Mouse (Mus musculus) intestine, embryonic 14.5 days (tissue): Measurements from ENCODE around the gene Rell1. TPM values are rescaled to one million over a fixed set of nuclear protein-coding genes. Genes with fewer than 3 reads are reported as not detected.

Source experiments
- ATAC-seq: fragments of 200-750 bp; cut with Nextera tagmentation; replicated peaks from 2 replicates; pipeline ENCODE4 v1.8.0; 2017; ENCODE audit warnings: low read depth, moderate number of reproducible peaks, moderate TSS enrichment, moderate library complexity; ENCODE audit not compliant: low FRiP score, low TSS enrichment
- DNase-seq: peaks from one replicate; pipeline ENCODE4 v3.0.0-alpha.2; 2018; ENCODE audit warnings: low spot score
- H3K27ac ChIP-seq: fragments of 300-500 bp; sonication (generic); 2 replicates; pipeline ENCODE4 v1.5.1; 2014; ENCODE audit warnings: low read depth, mild to moderate bottlenecking, control low read depth
- H3K27me3 ChIP-seq: fragments of 300-500 bp; sonication (generic); replicated peaks from 2 replicates; pipeline ENCODE4 v1.6.1; 2014; ENCODE audit warnings: low read length, control low read depth; ENCODE audit not compliant: control insufficient read depth, insufficient read depth
- H3K36me3 ChIP-seq: fragments of 300-500 bp; sonication (generic); 2 replicates; pipeline ENCODE4 v1.6.1; 2014; ENCODE audit warnings: low read length, control low read depth; ENCODE audit not compliant: control insufficient read depth, insufficient read depth
- H3K4me1 ChIP-seq: fragments of 300-500 bp; sonication (generic); replicated peaks from 2 replicates; pipeline ENCODE4 v1.6.1; 2014; ENCODE audit warnings: low read length, control low read depth, mixed read lengths; ENCODE audit not compliant: control insufficient read depth, insufficient read depth
- H3K4me2 ChIP-seq: fragments of 300-500 bp; sonication (generic); 2 replicates; pipeline ENCODE4 v1.6.1; 2014; ENCODE audit warnings: low read length
- H3K4me3 ChIP-seq: fragments of 300-500 bp; sonication (generic); 2 replicates; pipeline ENCODE4 v1.5.1; 2014; ENCODE audit warnings: low read depth, low read length, control low read depth, mixed read lengths
- H3K9ac ChIP-seq: fragments of 300-500 bp; sonication (generic); 2 replicates; pipeline ENCODE4 v1.6.1; 2014; ENCODE audit warnings: mild to moderate bottlenecking, low read length
- H3K9me3 ChIP-seq: fragments of 300-500 bp; sonication (generic); 2 replicates; pipeline ENCODE4 v1.6.1; 2016; ENCODE audit warnings: low read length, control low read depth; ENCODE audit not compliant: control insufficient read depth
- WGBS: fragments of 180-500 bp; shearing (Covaris S2); extraction: QIAGEN DNeasy Blood & Tissue Kit; methylation state at CpG from one replicate; pipeline ENCODE4 v1.1.7; 2014; 5-methylcytosine and 5-hydroxymethylcytosine counted together
- polyA plus RNA-seq: library from polyadenylated mRNA; unstranded; fragments of >200 nt; fragmentation: Nextera tagmentation; extraction: Ambion mirVana; gene quantifications from 2 replicates; pipeline ENCODE4 v1.2.1, GENCODE M21; 2014

Gene Rell1
- polyA plus RNA-seq, 1 experiment from 2014 or later, result 10.5 TPM

- DNase-seq (no peak), ATAC-seq (no peak)
- Histone ChIP-seq H3K9ac (no peak overlapping the region), H3K9me3 (no peaks in the 10 kb centered on the region), H3K36me3 (peaks cover 6% of the 10 kb centered on the region; the same call in 1 of the 2 replicates), H3K4me1 (no peaks in the 10 kb centered on the region), H3K27me3 (no peaks in the 10 kb centered on the region), H3K4me2 (no peak overlapping the region), H3K4me3 (no peak overlapping the region), H3K27ac (no peak overlapping the region)
- WGBS, result 81% methylated on average over 18 of the region's 18 CpGs
These were observed 9.6 kb downstream of the Rell1 start for GRCm38 (mm10) chr5:63958963-63959708.

GRCm38 (mm10) chr5:63957607-63958006 is 11.1 kb downstream of the Rell1 start:
- H3K27ac ChIP-seq, result no peak overlapping the region
- no peak overlapping the region for H3K4me2 ChIP-seq
- no peak overlapping the region for H3K9ac ChIP-seq
- no peak for ATAC-seq
- WGBS, result 76% methylated on average over 8 of the region's 8 CpGs
- no peaks in the 10 kb centered on the region for H3K9me3 ChIP-seq
- no peaks in the 10 kb centered on the region for H3K4me1 ChIP-seq
- H3K27me3 ChIP-seq, result no peaks in the 10 kb centered on the region
- H3K4me3 ChIP-seq, result no peak overlapping the region
- DNase-seq, result no peak
- peaks cover 6% of the 10 kb centered on the region; the same call in 1 of the 2 replicates for H3K36me3 ChIP-seq

GRCm38 (mm10) chr5:63956411-63956810 is 12.3 kb downstream of the Rell1 start:
- ATAC-seq (no peak), DNase-seq (no peak)
- no peaks in the 10 kb centered on the region for H3K9me3 ChIP-seq
- H3K4me1 ChIP-seq, result no peaks in the 10 kb centered on the region
- H3K9ac ChIP-seq, result no peak overlapping the region
- H3K4me2 ChIP-seq, result no peak overlapping the region
- 82% methylated on average over 11 of the region's 11 CpGs for WGBS
- H3K36me3 ChIP-seq, result peaks cover 6% of the 10 kb centered on the region; the same call in 1 of the 2 replicates
- no peak overlapping the region for H3K4me3 ChIP-seq
- H3K27ac ChIP-seq, result no peak overlapping the region
- H3K27me3 ChIP-seq, result no peaks in the 10 kb centered on the region

GRCm38 (mm10) chr5:63953401-63954032 is 15.2 kb downstream of the Rell1 start:
- no peak for ATAC-seq
- Histone ChIP-seq H3K4me1 (peaks cover 7% of the 10 kb centered on the region), H3K4me2 (no peak overlapping the region), H3K36me3 (no peaks in the 10 kb centered on the region), H3K9me3 (no peaks in the 10 kb centered on the region), H3K27ac (no peak overlapping the region), H3K27me3 (no peaks in the 10 kb centered on the region), H3K4me3 (no peak overlapping the region), H3K9ac (no peak overlapping the region)
- 74% methylated on average over 15 of the region's 15 CpGs for WGBS
- DNase-seq, result no peak

GRCm38 (mm10) chr5:63952039-63952438 is 16.7 kb downstream of the Rell1 start:
- WGBS, result 73% methylated on average over 6 of the region's 6 CpGs
- ATAC-seq (no peak), DNase-seq (no peak)
- Histone ChIP-seq H3K9ac (no peak overlapping the region), H3K4me2 (no peak overlapping the region), H3K36me3 (no peaks in the 10 kb centered on the region), H3K27ac (no peak overlapping the region), H3K4me3 (no peak overlapping the region), H3K9me3 (no peaks in the 10 kb centered on the region), H3K27me3 (no peaks in the 10 kb centered on the region), H3K4me1 (peaks cover 7% of the 10 kb centered on the region)

- H3K4me2 ChIP-seq, result no peak overlapping the region
- ATAC-seq, result no peak
- no peak overlapping the region for H3K9ac ChIP-seq
- 72% methylated on average over 11 of the region's 11 CpGs for WGBS
- no peak overlapping the region for H3K27ac ChIP-seq
- no peak overlapping the region for H3K4me3 ChIP-seq
- no peaks in the 10 kb centered on the region for H3K9me3 ChIP-seq
- DNase-seq, result no peak
- no peaks in the 10 kb centered on the region for H3K36me3 ChIP-seq
- peaks cover 7% of the 10 kb centered on the region for H3K4me1 ChIP-seq
- no peaks in the 10 kb centered on the region for H3K27me3 ChIP-seq
These were observed 17.2 kb downstream of the Rell1 start for GRCm38 (mm10) chr5:63951421-63951911.

- WGBS, result 25% methylated on average over 3 of the region's 3 CpGs
- Histone ChIP-seq H3K27ac (no peak overlapping the region), H3K36me3 (no peaks in the 10 kb centered on the region), H3K9ac (no peak overlapping the region), H3K9me3 (no peaks in the 10 kb centered on the region), H3K4me3 (no peak overlapping the region), H3K4me1 (peaks cover 7% of the 10 kb centered on the region), H3K4me2 (no peak overlapping the region), H3K27me3 (no peaks in the 10 kb centered on the region)
- DNase-seq (no peak), ATAC-seq (no peak)
These were observed 19.5 kb downstream of the Rell1 start for GRCm38 (mm10) chr5:63949195-63949594.

GRCm38 (mm10) chr5:63947526-63947925 is 21.2 kb downstream of the Rell1 start:
- no peaks in the 10 kb centered on the region for H3K27me3 ChIP-seq
- no peak overlapping the region for H3K4me2 ChIP-seq
- no peak for DNase-seq
- no peaks in the 10 kb centered on the region for H3K9me3 ChIP-seq
- H3K9ac ChIP-seq, result no peak overlapping the region
- ATAC-seq, result no peak
- H3K36me3 ChIP-seq, result no peaks in the 10 kb centered on the region
- peaks cover 7% of the 10 kb centered on the region for H3K4me1 ChIP-seq
- H3K4me3 ChIP-seq, result no peak overlapping the region
- H3K27ac ChIP-seq, result no peak overlapping the region
- 72% methylated on average over 8 of the region's 8 CpGs for WGBS
